Mouse (Mus musculus) G1E (cell line): ENCODE data around the gene Mkrn1.

Source experiments
- CTCF ChIP-seq: IDR thresholded peaks from 2 replicates; pipeline ENCODE4 v1.5.1; 2012; ENCODE audit warnings: low read depth, low read length, inconsistent platforms, mixed read lengths
- GATA1 ChIP-seq: IDR thresholded peaks from 2 replicates; pipeline ENCODE4 v1.6.1; 2012; ENCODE audit warnings: borderline replicate concordance, low read length, inconsistent platforms, mixed read lengths
- GATA2 ChIP-seq: IDR thresholded peaks from 2 replicates; pipeline ENCODE4 v1.6.1; 2012; ENCODE audit warnings: low read depth, low read length, inconsistent platforms, borderline replicate concordance
- TAL1 ChIP-seq: conservative IDR thresholded peaks from 2 replicates; pipeline ENCODE4 v1.6.1; 2012; ENCODE audit warnings: low read depth, low read length, inconsistent platforms, mixed read lengths

- no peak for TF ChIP-seq CTCF
- no peak for TF ChIP-seq TAL1
- no peak for TF ChIP-seq GATA1
- no peak for TF ChIP-seq GATA2
Observed at GRCm38 (mm10) chr6:39455339-39456160, 35.3 kb upstream of the Mkrn1 start.
